Mouse (Mus musculus): ENCODE measurements around the gene Hspg2. TPM values are rescaled to one million over a fixed set of nuclear protein-coding genes. Genes with fewer than 3 reads are reported as not detected.
A peak's percentile ranks its signal among the peaks of the same experiment; 100 is the strongest.

Gene Hspg2
- polyA plus RNA-seq, 1 experiment from 2014 or later = 19.0 TPM

DNA sequence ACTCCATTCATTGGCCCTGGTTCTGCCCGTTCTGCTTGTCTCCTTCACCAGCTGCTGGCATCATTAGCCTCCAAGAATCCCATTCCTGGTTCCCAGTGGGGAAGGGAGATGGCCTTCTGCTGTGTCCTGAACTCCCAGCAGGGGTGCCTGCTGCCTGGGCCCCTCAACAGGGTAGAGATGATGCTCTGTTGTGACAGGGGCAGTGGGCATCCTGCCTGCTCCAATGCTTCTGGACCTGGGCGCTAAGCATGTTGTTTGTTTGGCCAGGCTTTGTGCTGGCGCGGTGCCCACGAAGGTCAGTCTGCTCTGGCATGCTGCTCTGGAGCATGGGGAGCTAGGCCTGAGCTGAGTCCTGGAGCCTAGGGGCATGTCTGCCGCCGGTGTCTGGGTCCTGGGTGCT lies 16.0 kb downstream of the Hspg2 start:
- no peak for ATAC-seq (ENCODE audit: insufficient number of reproducible peaks, insufficient read depth, low FRiP score, low TSS enrichment)
- no peaks in the 10 kb centered on the region for H3K9me3 ChIP-seq
- H3K27ac ChIP-seq = peak overlapping the region; percentile 67
- peaks cover 83% of the 10 kb centered on the region for H3K4me1 ChIP-seq
- no peak overlapping the region for H3K9ac ChIP-seq
- H3K27me3 ChIP-seq = no peaks in the 10 kb centered on the region
- H3K36me3 ChIP-seq = no peaks in the 10 kb centered on the region
- H3K4me3 ChIP-seq = no peak overlapping the region
- 75% methylated on average over 7 of the region's 7 CpGs for WGBS
- H3K4me2 ChIP-seq (replicated peaks) = no peak overlapping the region

DNA sequence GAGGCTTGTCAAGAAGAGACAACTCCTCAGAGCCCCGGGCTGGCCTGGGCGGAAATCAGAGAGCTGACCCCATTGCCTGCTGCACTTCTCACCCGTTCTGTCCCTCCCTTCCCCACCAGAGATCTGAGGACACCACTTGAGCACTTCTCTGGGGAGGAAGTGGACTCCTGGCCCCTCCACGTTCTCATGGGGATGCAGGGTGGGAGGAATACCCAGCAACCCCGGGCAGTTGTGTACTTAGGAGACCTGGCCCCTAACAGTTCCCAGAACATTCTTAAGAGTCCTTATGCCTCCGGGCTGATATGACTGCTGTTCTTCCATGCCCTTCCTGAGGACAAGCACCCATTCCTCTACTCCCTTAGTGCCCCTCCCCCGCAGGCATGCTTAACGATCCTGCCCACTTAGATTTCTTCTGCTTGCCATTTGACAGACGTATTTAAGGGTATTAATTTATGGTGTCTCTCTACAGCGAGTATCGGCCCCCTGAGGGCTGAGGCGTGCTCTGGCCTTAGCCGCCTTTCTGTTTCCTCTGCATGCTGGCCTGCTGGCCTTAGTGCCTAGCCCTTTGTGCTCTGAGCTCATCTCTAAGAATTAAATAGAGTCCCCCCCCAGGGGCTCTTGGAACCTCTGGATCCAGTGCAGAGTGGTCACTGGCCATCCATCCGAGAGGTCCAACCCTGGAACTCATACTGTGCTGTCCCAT lies 16.8 kb downstream of the Hspg2 start:
- no peak overlapping the region for H3K4me2 ChIP-seq (replicated peaks)
- H3K4me1 ChIP-seq = peaks cover 82% of the 10 kb centered on the region
- H3K27me3 ChIP-seq = no peaks in the 10 kb centered on the region
- H3K27ac ChIP-seq = peak overlapping the region; percentile 2; the same call in 1 of the 2 replicates
- 33% methylated on average over 14 of the region's 14 CpGs for WGBS
- ATAC-seq (ENCODE audit: insufficient number of reproducible peaks, insufficient read depth, low FRiP score, low TSS enrichment) = no peak
- no peak overlapping the region for H3K9ac ChIP-seq
- H3K4me3 ChIP-seq = no peak overlapping the region
- H3K9me3 ChIP-seq = no peaks in the 10 kb centered on the region
- H3K36me3 ChIP-seq = no peaks in the 10 kb centered on the region

DNA sequence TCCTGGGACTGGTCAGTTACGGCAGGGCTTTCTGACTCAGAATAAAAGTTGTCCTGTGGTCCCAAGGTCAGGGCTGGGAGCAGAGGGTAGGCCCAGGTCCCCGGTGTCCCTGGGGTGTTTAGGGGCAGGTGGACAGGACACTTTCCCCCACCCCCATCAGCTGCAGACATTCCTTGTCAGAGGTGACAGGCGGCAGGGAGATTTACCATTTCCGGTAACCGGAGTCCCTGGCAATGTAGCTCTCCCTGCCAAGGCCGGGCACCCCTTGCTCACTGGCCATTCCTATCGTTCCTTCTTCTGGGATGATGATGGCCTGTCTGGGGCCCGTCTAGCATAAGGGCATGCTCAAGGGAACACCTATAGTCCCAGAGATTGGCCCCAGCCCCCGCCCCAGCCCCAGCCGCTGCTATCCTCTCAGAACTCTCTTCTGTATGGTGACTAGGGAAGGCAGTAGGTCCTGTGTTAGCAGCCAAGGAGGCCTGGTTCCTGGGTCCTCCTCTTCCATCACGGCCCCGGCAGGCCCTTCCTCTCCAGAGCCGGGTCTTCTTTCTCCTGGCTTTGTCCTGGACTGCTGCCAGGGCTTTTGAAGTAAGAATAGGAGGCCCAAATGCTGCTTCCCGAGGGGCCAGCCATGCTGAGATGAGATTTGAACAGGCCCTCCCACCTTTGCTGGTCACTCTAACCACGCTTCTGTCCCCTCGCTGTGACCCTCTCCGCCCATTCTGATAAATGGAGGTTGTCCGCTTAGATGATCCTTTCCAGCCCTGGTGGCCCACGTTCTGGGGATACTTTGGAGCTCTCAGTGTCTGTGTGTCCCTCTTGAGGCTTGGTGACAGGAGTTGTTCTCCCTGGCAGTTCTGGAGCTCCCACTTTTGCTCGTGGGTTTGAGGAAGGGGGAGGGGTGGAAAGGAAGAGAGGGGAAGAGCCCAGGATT lies 17.8 kb downstream of the Hspg2 start:
- Histone ChIP-seq H3K36me3 (no peaks in the 10 kb centered on the region), H3K4me1 (peaks cover 73% of the 10 kb centered on the region), H3K4me2 (replicated peaks) (no peak overlapping the region), H3K27ac (peak overlapping the region; percentile 2), H3K9me3 (no peaks in the 10 kb centered on the region), H3K4me3 (no peak overlapping the region), H3K9ac (no peak overlapping the region), H3K27me3 (no peaks in the 10 kb centered on the region)
- 34% methylated on average over 20 of the region's 20 CpGs for WGBS
- no peak for ATAC-seq (ENCODE audit: insufficient number of reproducible peaks, insufficient read depth, low FRiP score, low TSS enrichment)

DNA sequence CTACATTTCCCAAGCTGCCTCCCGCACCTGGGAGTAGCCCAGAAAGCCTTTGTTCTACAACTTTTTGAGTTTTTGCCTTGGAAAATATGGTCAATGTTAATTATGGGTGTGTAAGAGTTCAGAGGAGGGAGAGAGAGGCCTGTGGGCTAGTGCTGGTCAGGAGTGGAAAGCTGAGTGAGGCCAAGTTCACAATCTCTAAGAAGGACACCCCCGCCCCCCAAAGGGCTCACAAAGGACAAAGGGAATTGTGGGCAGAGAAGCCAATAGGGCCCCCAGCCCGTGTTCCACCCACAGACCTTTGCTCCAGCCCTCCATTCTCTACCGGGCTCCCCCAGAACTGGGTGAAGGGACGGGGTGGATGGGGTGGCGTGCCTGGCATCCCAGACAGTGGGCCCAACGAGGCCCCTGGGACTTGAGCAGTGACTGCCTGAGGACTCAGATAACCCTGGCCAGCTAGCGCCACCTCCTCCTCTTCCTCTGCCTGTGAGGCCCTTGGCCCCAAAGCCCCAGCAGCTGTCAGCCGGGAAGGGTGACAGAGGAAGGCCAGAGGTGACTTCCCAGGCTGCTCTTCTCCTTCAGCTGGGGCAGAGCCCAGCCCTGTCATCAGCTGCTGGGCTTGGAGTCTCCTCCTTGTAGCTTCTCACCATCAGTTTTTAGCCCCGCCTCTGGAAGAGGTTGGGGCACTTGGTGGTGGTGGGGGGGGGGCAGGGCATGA lies 18.9 kb downstream of the Hspg2 start:
- WGBS = 52% methylated on average over 10 of the region's 10 CpGs
- ATAC-seq (ENCODE audit: insufficient number of reproducible peaks, insufficient read depth, low FRiP score, low TSS enrichment) = no peak
- Histone ChIP-seq H3K9ac (no peak overlapping the region; the same call in 1 of the 2 replicates), H3K4me3 (no peak overlapping the region), H3K27me3 (no peaks in the 10 kb centered on the region), H3K4me1 (peaks cover 62% of the 10 kb centered on the region), H3K36me3 (no peaks in the 10 kb centered on the region), H3K27ac (peak overlapping the region; percentile 2), H3K9me3 (no peaks in the 10 kb centered on the region), H3K4me2 (replicated peaks) (no peak overlapping the region)

DNA sequence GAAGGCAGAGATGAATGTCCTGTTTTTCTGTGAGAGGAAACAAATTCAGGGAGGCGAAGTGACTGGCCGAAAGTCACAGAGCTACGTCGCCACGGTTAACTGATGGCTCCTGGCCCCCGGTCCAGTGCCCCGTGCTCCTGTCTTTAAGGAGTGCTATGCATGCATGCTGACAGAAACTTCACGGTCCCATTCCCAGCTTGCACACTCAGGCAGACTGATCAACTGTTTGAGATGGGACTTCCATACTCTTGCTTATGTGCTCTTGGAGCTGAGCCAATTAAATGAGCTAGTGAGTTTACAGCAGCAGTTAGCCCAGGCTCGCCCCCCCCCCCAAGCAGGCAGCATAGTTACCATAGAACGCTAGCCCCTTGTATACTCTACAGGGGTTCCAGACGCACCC lies 19.5 kb downstream of the Hspg2 start:
- H3K27ac ChIP-seq = peak overlapping the region; percentile 77
- no peaks in the 10 kb centered on the region for H3K9me3 ChIP-seq
- no peak overlapping the region for H3K4me3 ChIP-seq
- no peak overlapping the region for H3K9ac ChIP-seq
- no peaks in the 10 kb centered on the region for H3K36me3 ChIP-seq
- no peak overlapping the region for H3K4me2 ChIP-seq (replicated peaks)
- no peak for ATAC-seq (ENCODE audit: insufficient number of reproducible peaks, insufficient read depth, low FRiP score, low TSS enrichment)
- H3K4me1 ChIP-seq = peaks cover 59% of the 10 kb centered on the region
- H3K27me3 ChIP-seq = no peaks in the 10 kb centered on the region
- WGBS = 48% methylated on average over 11 of the region's 11 CpGs

DNA sequence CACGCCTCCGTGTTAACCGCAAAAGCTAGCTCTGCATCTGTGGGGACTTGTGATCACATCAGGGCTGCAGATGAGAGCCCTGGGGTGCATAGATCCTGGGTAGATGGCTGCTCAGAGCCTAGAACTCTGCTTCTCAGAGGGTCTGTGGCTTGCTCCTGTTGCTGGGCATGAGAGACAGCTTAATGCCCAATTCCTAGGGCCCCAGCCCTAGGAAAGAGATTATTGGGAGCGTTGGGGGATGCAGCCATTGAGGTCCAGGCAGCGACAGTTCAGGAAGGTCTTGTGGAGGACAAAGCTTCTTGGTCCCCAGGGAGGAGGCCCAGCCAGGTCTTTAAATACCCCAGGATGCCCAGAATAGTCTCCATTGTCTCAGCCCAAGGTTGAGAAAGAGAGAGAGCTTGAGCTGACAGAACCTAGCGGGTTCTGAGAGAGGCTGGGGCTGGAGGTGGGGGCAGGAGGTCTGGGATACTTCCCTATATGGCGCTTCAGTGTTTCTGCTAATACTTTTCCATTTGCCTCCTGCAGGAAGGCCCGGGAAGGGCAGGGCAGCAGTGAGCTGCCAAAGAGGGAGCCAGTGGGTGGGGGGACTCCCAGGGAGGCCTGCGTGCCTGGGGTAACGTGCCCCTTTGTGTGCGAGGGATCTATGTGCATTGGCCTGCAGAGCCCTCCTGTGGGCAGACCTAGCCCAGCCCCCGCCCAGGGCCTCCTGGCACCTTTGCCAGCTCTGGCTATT lies 20.2 kb downstream of the Hspg2 start:
- Histone ChIP-seq H3K36me3 (no peaks in the 10 kb centered on the region), H3K4me1 (peaks cover 59% of the 10 kb centered on the region), H3K27ac (peak overlapping the region; percentile 77), H3K9me3 (no peaks in the 10 kb centered on the region), H3K4me3 (no peak overlapping the region), H3K27me3 (no peaks in the 10 kb centered on the region), H3K9ac (no peak overlapping the region), H3K4me2 (replicated peaks) (no peak overlapping the region)
- no peak for ATAC-seq (ENCODE audit: insufficient number of reproducible peaks, insufficient read depth, low FRiP score, low TSS enrichment)
- 16% methylated on average over 12 of the region's 12 CpGs for WGBS

DNA sequence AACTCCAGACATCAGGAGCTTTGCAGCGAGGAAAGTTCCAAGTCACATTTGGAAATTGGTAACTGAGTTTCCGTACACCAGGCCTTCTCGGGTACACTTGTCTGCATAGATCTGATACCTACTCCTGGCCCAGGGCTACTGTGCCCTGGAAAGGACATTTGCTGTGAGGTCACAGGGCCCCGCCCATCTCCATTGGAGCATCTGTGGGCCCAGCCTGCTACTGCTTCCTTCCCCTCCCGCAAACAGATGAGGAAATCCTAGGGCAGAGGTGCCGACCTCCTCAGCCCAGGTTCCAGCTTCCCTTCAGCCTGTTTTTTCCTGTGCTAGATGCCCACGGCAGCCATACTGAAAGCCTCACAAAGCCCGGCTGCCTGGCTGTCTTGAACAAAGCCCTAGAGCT lies 21.4 kb downstream of the Hspg2 start:
- Histone ChIP-seq H3K4me3 (no peak overlapping the region), H3K27ac (peak overlapping the region; percentile 77), H3K27me3 (no peaks in the 10 kb centered on the region), H3K4me1 (peaks cover 62% of the 10 kb centered on the region), H3K9ac (no peak overlapping the region), H3K4me2 (replicated peaks) (no peak overlapping the region), H3K9me3 (no peaks in the 10 kb centered on the region), H3K36me3 (no peaks in the 10 kb centered on the region)
- WGBS = 42% methylated on average over 8 of the region's 8 CpGs
- ATAC-seq (ENCODE audit: insufficient number of reproducible peaks, insufficient read depth, low FRiP score, low TSS enrichment) = no peak

DNA sequence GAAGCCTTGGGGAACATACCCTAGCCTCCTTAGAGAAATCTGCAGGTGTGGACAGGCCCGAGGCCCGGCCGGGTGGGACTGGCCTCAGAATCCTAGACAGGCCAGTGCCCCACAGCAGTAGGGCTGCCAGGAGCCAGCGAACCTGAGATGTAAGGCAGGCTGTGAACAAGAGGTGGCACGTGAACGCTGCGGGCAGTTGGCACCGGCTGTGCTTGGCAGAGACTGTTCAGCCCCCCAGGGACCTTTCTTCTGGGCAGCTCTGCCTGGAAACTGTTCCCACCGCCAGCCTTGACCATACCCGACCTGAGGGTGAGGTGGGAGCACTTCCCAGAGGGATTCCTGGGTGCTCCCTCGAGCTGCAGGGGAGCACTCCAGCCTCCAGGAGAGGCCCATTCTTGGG lies 24.0 kb downstream of the Hspg2 start:
- Histone ChIP-seq H3K4me3 (no peak overlapping the region), H3K9ac (no peak overlapping the region), H3K36me3 (no peaks in the 10 kb centered on the region), H3K27ac (peak overlapping the region; percentile 37; the same call in 1 of the 2 replicates), H3K9me3 (no peaks in the 10 kb centered on the region), H3K4me1 (peaks cover 50% of the 10 kb centered on the region), H3K27me3 (no peaks in the 10 kb centered on the region), H3K4me2 (replicated peaks) (no peak overlapping the region)
- ATAC-seq (ENCODE audit: insufficient number of reproducible peaks, insufficient read depth, low FRiP score, low TSS enrichment) = no peak
- WGBS = 78% methylated on average over 11 of the region's 11 CpGs

DNA sequence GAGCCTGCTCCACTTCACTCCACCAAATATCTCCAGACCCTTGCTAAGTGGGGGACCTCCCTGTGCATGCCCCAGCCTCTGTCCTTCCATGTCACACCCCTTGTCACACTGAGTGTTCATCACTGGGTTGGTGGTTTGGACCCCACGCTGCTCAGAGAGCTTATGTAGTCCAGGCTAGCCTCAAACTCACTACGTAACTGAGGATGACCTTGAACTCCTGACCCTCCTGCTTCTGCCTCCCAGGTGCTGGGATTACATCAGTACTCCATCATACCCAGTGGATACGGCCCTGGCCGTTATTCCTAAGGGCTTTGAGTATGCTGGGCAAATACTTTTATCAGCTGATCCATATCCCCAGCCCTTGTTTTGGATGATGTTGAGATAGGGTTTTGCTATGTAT lies 24.6 kb downstream of the Hspg2 start:
- H3K36me3 ChIP-seq = no peaks in the 10 kb centered on the region
- H3K27me3 ChIP-seq = no peaks in the 10 kb centered on the region
- H3K27ac ChIP-seq = peak overlapping the region; percentile 37; the same call in 1 of the 2 replicates
- peaks cover 50% of the 10 kb centered on the region for H3K4me1 ChIP-seq
- H3K4me2 ChIP-seq (replicated peaks) = no peak overlapping the region
- H3K9ac ChIP-seq = no peak overlapping the region
- no peaks in the 10 kb centered on the region for H3K9me3 ChIP-seq
- 85% methylated on average over 4 of the region's 4 CpGs for WGBS
- ATAC-seq (ENCODE audit: insufficient number of reproducible peaks, insufficient read depth, low FRiP score, low TSS enrichment) = no peak
- H3K4me3 ChIP-seq = no peak overlapping the region

DNA sequence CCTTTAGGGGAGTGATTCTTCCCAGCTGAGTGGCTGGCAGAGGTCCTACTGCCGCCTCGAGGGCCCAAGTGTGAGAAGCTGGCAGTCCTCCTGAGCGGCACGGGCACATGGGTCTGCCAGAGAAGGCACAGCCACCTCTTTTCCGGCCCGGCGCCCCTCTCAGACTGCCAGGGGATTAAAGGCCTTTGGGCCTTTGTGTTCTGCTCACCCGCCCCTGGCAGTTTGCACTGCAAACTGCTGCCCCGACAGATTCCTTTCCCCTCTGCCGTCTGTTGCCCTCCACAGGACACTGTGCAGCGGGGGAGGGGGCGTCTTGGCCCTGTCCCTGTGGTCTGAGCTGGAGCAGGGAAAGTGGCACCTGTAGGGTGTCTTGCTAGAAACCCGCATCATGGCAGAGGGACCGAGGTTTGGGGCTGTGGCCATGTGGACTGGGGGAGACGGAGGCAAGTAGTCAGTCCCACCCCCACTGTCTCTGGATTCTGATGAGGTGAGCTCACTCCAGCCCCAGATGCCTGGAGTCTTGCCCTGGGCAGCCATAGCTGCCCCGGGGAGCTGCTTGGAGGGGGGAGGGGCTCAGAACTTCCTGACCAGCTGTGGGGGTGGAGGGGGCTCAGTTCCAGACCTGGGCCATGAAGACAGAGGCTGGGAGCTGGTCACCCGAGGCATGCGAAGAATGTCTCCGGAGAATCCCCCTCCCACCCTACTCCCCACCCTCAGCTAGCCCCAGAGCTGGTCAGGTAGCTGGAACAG lies 26.4 kb downstream of the Hspg2 start:
- Histone ChIP-seq H3K4me3 (no peak overlapping the region), H3K27ac (peak overlapping the region; percentile 81), H3K36me3 (no peaks in the 10 kb centered on the region), H3K4me2 (replicated peaks) (no peak overlapping the region), H3K27me3 (no peaks in the 10 kb centered on the region), H3K9me3 (no peaks in the 10 kb centered on the region), H3K4me1 (peaks cover 45% of the 10 kb centered on the region), H3K9ac (peak overlapping the region; percentile 46)
- WGBS = 6% methylated on average over 19 of the region's 19 CpGs
- peak; percentile 52 for ATAC-seq (ENCODE audit: insufficient number of reproducible peaks, insufficient read depth, low FRiP score, low TSS enrichment)

Data from embryonic facial prominence, embryonic 12.5 days (tissue).